Mouse (Mus musculus) midbrain, postnatal 0 days (tissue): Measurements from ENCODE around the gene Pacsin3. TPM values are rescaled to one million over a fixed set of nuclear protein-coding genes. Genes with fewer than 3 reads are reported as not detected.

Source experiments
- ATAC-seq: fragments of 200-750 bp; cut with Nextera tagmentation; 2 replicates; pipeline ENCODE4 v1.8.0; 2017; ENCODE audit warnings: moderate number of reproducible peaks, mild to moderate bottlenecking, moderate TSS enrichment, moderate library complexity; ENCODE audit not compliant: low FRiP score
- DNase-seq: peaks from one replicate; pipeline ENCODE4 v3.0.0-alpha.2; 2015; ENCODE audit warnings: low spot score
- H3K27ac ChIP-seq: fragments of 300-500 bp; sonication (generic); 2 replicates; pipeline ENCODE4 v1.5.1; 2014; ENCODE audit warnings: low read depth, mild to moderate bottlenecking, low read length, mixed read lengths
- H3K27me3 ChIP-seq: fragments of 300-500 bp; sonication (generic); 2 replicates; pipeline ENCODE4 v1.6.1; 2014; ENCODE audit warnings: low read length, control low read depth, mixed read lengths; ENCODE audit not compliant: insufficient read depth
- H3K36me3 ChIP-seq: fragments of 300-500 bp; sonication (generic); 2 replicates; pipeline ENCODE4 v1.6.1; 2014; ENCODE audit warnings: low read length, control low read depth, mixed read lengths; ENCODE audit not compliant: insufficient read depth
- H3K4me1 ChIP-seq: fragments of 300-500 bp; sonication (generic); 2 replicates; pipeline ENCODE4 v1.6.1; 2014; ENCODE audit warnings: mild to moderate bottlenecking, control low read depth, antibody characterized with exemption, low read length, mixed read lengths; ENCODE audit not compliant: insufficient read depth
- H3K4me2 ChIP-seq: fragments of 300-500 bp; sonication (generic); 2 replicates; pipeline ENCODE4 v1.6.1; 2014; ENCODE audit warnings: low read depth, mild to moderate bottlenecking, low read length, mixed read lengths; ENCODE audit not compliant: poor library complexity, severe bottlenecking
- H3K4me3 ChIP-seq: fragments of 300-500 bp; sonication (generic); 2 replicates; pipeline ENCODE4 v1.5.1; 2014; ENCODE audit warnings: low read depth, mild to moderate bottlenecking, low read length, moderate library complexity
- H3K9ac ChIP-seq: fragments of 300-500 bp; sonication (generic); replicated peaks from 2 replicates; pipeline ENCODE4 v1.6.1; 2014; ENCODE audit warnings: mild to moderate bottlenecking, low read length, moderate library complexity, mixed read lengths; ENCODE audit not compliant: poor library complexity, severe bottlenecking
- H3K9me3 ChIP-seq: fragments of 300-500 bp; sonication (generic); 2 replicates; pipeline ENCODE4 v1.6.1; 2016; ENCODE audit warnings: low read length, control low read depth
- CTCF ChIP-seq: IDR thresholded peaks from 2 replicates; pipeline ENCODE4 v1.5.1; 2016; ENCODE audit warnings: antibody characterized with exemption, mild to moderate bottlenecking
- WGBS: fragments of 180-500 bp; shearing (Covaris S2); extraction: QIAGEN DNeasy Blood & Tissue Kit; methylation state at CpG from one replicate; pipeline ENCODE4 v1.1.7; 2014; 5-methylcytosine and 5-hydroxymethylcytosine counted together
- polyA plus RNA-seq: library from polyadenylated mRNA; unstranded; fragments of >200 nt; fragmentation: Nextera tagmentation; extraction: Ambion mirVana; gene quantifications from 2 replicates; pipeline ENCODE4 v1.2.1, GENCODE M21; 2015
- total RNA-seq: library from RNA; depleted of rRNA; stranded (reverse); fragments of >200 nt; gene quantifications from 2 replicates; pipeline ENCODE4 v1.2.3, GENCODE M21; 2014

Pacsin3 gene
- total and polyA plus RNA-seq, 2 experiments from 2014 or later: 17.7 to 22.6 TPM

GRCm38 (mm10) chr2:91244557-91245228, 11.1 kb upstream of the Pacsin3 start:
- WGBS: 86% methylated on average over 5 of the region's 5 CpGs
- no peak overlapping the region for H3K4me2 ChIP-seq
- H3K4me3 ChIP-seq: no peak overlapping the region
- ATAC-seq (no peak), DNase-seq (no peak)
- H3K4me1 ChIP-seq: no peaks in the 10 kb centered on the region
- H3K36me3 ChIP-seq: no peaks in the 10 kb centered on the region
- H3K27me3 ChIP-seq: no peaks in the 10 kb centered on the region
- no peak for TF ChIP-seq CTCF
- no peaks in the 10 kb centered on the region for H3K9me3 ChIP-seq
- no peak overlapping the region for H3K9ac ChIP-seq
- no peak overlapping the region for H3K27ac ChIP-seq

- Histone ChIP-seq H3K36me3 (no peaks in the 10 kb centered on the region), H3K27me3 (no peaks in the 10 kb centered on the region), H3K27ac (no peak overlapping the region), H3K4me2 (no peak overlapping the region), H3K4me1 (no peaks in the 10 kb centered on the region), H3K4me3 (no peak overlapping the region), H3K9ac (no peak overlapping the region), H3K9me3 (no peaks in the 10 kb centered on the region)
- 92% methylated on average over 4 of the region's 4 CpGs for WGBS
- ATAC-seq: no peak
- no peak for DNase-seq
- TF ChIP-seq CTCF: no peak
Observed at GRCm38 (mm10) chr2:91248366-91248765, 7.4 kb upstream of the Pacsin3 start.

DNA sequence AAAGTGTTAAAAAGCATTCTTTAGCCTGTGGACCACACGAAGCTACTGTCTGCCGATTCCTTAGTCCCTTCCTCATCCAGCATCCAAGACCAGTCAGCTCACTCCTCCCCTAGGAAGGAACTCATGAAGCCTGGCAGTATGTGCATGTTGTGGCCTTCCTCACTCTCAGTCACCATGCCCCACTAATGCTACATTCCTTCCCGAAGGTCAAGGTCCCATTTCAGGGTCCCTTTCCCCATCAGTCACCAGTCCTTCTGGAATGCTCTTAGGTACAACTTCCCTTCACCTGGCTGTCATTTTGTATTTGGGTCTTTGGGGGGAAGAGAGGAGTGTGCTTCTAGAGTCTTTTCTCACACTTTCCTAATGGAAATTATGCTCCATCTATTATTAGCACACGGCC, 3.8 kb upstream of the Pacsin3 start:
- no peak overlapping the region for H3K9ac ChIP-seq

GRCm38 (mm10) chr2:91252512-91252911, 3.2 kb upstream of the Pacsin3 start:
- WGBS: 59% methylated on average over 4 of the region's 4 CpGs
- ATAC-seq: no peak
- H3K4me2 ChIP-seq: no peak overlapping the region
- H3K27me3 ChIP-seq: 0 out of 2 replicates have a peak, but pooled peaks cover 7% of the 10 kb centered on the region
- H3K36me3 ChIP-seq: no peaks in the 10 kb centered on the region
- no peak overlapping the region for H3K27ac ChIP-seq
- no peak overlapping the region for H3K4me3 ChIP-seq
- H3K9ac ChIP-seq: no peak overlapping the region
- no peak for TF ChIP-seq CTCF
- H3K9me3 ChIP-seq: no peaks in the 10 kb centered on the region
- DNase-seq: no peak
- H3K4me1 ChIP-seq: no peaks in the 10 kb centered on the region

More for the DNA sequence above, 3.8 kb upstream of the Pacsin3 start:
- H3K27me3 ChIP-seq: 0 out of 2 replicates have a peak, but pooled peaks cover 3% of the 10 kb centered on the region
- no peak for TF ChIP-seq CTCF
- WGBS: 80% methylated on average over 4 of the region's 4 CpGs
- H3K4me1 ChIP-seq: no peaks in the 10 kb centered on the region
- DNase-seq (no peak), ATAC-seq (no peak)
- no peak overlapping the region for H3K4me2 ChIP-seq
- no peaks in the 10 kb centered on the region for H3K36me3 ChIP-seq
- no peak overlapping the region for H3K27ac ChIP-seq
- H3K4me3 ChIP-seq: no peak overlapping the region
- no peaks in the 10 kb centered on the region for H3K9me3 ChIP-seq

DNA sequence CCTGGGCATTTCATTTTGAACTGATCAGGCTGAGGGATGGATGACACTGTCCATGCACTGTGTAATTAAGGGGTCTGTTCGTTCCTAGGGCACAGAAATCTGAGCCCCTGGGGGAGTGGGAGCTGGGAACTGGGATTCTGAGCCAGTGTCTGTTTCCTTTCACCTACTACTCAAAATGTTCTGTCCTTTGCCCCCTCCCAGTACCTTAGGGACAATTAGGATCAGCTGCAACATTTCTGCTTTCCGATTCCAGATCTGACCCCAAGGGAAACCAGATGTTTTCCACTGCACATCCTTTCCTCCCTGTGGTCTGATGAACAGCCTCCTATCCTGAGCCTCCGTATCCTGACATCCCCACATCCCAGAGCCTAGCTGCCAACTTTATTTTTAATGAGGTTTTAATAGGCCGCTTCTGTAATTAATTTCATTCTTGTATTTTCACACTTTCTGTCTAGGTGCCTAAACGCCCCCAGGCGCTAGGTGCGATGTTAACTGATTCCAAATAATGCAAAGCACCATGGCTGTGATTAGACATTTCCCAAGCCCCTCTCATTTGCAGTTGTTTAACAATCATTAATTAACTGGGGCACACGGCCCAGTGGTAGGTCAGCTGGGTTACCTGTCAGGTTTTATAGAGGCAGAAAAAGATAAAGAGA, 901 bp upstream of the Pacsin3 start:
- Histone ChIP-seq H3K4me3 (no peak overlapping the region), H3K27me3 (0 out of 2 replicates have a peak, but pooled peaks cover 10% of the 10 kb centered on the region), H3K4me1 (no peaks in the 10 kb centered on the region), H3K9me3 (no peaks in the 10 kb centered on the region), H3K9ac (no peak overlapping the region), H3K36me3 (no peaks in the 10 kb centered on the region), H3K4me2 (no peak overlapping the region), H3K27ac (no peak overlapping the region)
- DNase-seq: no peak
- 34% methylated on average over 8 of the region's 8 CpGs for WGBS
- TF ChIP-seq CTCF: no peak
- no peak for ATAC-seq
